Mouse (Mus musculus): ENCODE data around the gene Lrrc28.

The Lrrc28 gene

DNA sequence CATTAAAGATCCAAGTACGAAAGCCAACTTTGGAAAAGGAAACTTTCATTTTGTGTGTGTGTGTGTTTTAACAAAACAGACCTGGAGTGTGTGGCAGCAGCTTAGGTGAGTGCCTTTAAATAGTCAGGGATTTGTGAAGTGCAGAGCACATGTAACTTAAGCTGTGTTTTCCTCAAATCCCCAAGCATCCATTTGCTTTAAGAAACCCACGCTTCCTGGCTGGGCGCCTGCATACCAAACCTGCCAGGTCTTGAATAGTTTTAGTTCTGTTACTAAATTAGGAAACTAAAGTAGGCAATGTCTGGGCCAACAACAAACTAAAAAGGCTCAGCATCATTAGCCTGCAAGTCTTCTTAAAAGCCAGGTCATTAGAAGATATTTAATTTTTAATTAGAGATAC, 47.0 kb downstream of the Lrrc28 start:
- no peak for ATAC-seq (ENCODE audit: insufficient number of reproducible peaks, low FRiP score, low TSS enrichment)

GRCm38 (mm10) chr7:67596961-67597360, 48.1 kb downstream of the Lrrc28 start:
- no peak for ATAC-seq (ENCODE audit: insufficient number of reproducible peaks, low FRiP score, low TSS enrichment)

- no peak for ATAC-seq (ENCODE audit: insufficient number of reproducible peaks, low FRiP score, low TSS enrichment)
Observed at GRCm38 (mm10) chr7:67596322-67596721, 48.7 kb downstream of the Lrrc28 start.

DNA sequence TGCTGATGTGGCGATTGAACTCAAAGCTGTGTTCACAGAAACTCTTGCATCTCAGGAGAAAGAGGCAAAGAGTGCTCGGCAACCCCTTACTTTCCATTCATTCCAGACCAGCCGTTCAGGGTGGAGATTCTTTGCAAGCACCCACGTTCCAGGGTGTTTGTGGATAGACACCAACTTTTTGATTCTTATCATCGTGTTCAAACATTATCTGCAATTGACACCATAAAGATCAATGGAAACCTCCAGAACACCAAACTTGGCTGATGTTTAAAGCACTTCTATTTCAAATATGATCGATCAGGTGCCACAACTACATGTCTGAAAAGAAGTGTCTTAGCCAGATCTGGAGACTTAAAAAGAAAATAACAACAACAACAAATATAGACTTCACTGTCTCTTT, 51.2 kb downstream of the Lrrc28 start:
- ATAC-seq (ENCODE audit: insufficient number of reproducible peaks, low FRiP score, low TSS enrichment) = no peak

DNA sequence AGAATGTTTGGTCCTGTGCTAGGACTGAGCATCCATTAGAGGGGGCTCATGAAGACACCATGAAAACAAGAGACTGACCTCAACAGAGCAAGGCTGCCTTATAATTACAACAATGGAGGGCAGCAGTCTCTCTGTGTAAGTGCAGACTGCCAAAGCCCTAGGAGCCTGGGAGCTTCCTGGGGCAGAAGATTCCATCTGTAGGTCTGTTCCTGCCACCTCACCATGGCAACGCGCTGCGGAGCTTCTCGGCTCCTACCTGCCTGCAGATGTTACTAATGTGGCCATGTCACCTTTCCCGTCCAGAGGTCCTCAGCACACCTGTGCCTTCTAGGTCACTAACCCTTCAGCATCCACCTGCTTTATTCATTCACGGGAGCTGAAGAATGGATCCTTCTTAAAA, 52.4 kb downstream of the Lrrc28 start:
- ATAC-seq (ENCODE audit: insufficient number of reproducible peaks, low FRiP score, low TSS enrichment) = peak; percentile 66; the same call in 1 of the 2 replicates

DNA sequence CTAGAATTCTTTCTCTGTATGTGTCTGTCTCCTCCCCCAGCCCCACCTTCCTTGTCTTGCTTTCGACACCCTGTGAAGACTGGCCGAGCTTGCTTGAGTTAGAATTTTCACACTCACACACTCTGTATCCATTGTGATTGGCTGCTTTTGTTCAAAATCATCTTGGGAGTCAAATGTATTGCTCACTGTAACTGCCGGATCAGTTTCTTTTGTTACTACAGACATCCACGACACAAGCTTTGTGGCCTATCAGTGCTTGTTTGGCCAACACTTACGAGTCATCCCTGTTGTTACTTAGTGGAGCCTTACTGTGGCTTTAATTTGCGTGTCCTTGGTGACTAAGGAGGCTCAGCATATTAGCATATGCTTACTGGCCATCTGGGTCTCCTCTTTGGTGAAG, 56.3 kb downstream of the Lrrc28 start:
- no peak for ATAC-seq (ENCODE audit: insufficient number of reproducible peaks, low FRiP score, low TSS enrichment)

DNA sequence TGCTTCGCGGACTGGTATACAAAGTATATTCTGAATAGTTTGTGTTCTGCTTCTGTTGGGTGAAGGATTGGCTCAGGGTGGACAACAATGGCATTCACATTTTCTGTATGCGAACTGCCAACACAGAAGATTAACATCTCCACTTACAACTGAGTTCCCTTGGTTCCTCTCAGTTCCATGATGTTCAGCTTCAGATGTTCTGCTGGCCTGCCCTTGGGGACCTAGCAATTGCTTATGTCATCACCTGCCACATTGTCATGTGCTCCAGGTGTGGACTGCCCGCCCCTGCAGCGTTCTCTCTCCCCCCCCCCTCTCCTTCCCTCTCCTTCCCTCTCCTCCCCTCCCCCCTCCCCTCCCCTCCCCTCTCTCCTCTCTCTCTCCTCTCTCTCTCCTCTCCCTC, 58.6 kb downstream of the Lrrc28 start:
- ATAC-seq (ENCODE audit: insufficient number of reproducible peaks, low FRiP score, low TSS enrichment) = no peak

GRCm38 (mm10) chr7:67583852-67584251, 61.2 kb downstream of the Lrrc28 start:
- no peak for ATAC-seq (ENCODE audit: insufficient number of reproducible peaks, low FRiP score, low TSS enrichment)

- ATAC-seq (ENCODE audit: insufficient number of reproducible peaks, low FRiP score, low TSS enrichment) = no peak
Observed at GRCm38 (mm10) chr7:67578783-67579482, 66.1 kb downstream of the Lrrc28 start.

- ATAC-seq (ENCODE audit: insufficient number of reproducible peaks, low FRiP score, low TSS enrichment) = no peak
Observed at GRCm38 (mm10) chr7:67578044-67578443, 67.0 kb downstream of the Lrrc28 start.

- no peak for ATAC-seq (ENCODE audit: insufficient number of reproducible peaks, low FRiP score, low TSS enrichment)
Observed at GRCm38 (mm10) chr7:67566510-67567237, 78.4 kb downstream of the Lrrc28 start.

- no peak for ATAC-seq (ENCODE audit: insufficient number of reproducible peaks, low FRiP score, low TSS enrichment)
Observed at GRCm38 (mm10) chr7:67565132-67565531, 79.9 kb downstream of the Lrrc28 start.

DNA sequence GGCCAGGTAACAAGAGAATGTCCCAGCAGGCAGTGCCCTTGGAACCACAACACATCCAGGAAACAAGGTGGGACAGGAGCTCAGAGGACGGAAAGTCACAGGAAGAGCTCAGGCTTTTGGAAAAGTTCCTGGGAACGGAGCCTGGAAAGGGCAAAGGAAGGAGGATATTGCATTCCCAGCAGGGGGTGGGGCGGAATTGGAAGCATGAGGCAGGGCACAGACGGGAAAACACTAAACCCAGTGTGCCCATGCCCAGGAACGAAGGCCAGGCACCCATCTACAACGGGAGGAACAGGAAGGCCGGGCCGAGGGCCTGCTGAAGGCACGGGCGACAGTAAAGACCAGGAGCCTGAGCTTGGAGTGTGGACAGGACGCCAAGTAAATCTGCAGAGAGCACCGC, 82.9 kb downstream of the Lrrc28 start:
- ATAC-seq (ENCODE audit: insufficient number of reproducible peaks, low FRiP score, low TSS enrichment) = peak; percentile 87

DNA sequence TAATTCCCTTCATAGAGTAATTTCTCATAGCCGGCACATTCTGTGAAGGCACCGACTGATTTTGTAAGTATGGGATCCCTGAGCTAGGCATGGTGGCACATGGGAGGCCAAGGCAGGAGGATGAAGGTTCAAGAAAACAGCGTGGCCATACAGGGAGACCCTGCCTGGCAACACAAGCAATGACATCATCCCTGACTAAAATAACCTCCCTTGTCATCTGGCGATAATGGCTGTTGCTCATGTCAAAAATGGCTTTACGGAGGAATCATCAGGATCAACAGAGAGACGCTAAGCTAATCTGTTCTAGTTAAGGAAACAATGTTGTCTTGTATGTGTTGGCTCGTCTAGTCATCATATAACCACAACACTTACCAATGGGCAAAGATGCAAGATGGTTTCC, 85.6 kb downstream of the Lrrc28 start:
- no peak for ATAC-seq (ENCODE audit: insufficient number of reproducible peaks, low FRiP score, low TSS enrichment)

DNA sequence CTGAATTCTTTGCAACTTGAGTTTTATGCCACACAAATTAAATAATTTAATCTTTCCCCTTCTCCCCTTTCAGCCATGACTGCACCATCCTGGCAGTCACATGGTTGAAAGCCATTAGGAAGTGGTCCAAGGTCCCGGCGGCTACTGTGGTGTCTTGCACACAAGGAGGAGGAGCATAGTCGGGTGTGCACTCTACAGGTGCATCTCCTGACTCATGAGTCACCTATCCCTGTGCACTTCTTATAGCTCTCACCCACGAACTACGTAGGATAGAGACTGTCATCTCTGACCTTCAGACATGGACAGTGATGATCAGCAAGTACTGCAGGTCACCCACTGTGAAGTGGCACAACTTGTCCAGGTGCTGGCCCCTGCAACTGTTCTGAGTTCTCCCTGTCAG, 86.8 kb downstream of the Lrrc28 start:
- ATAC-seq (ENCODE audit: insufficient number of reproducible peaks, low FRiP score, low TSS enrichment) = no peak

DNA sequence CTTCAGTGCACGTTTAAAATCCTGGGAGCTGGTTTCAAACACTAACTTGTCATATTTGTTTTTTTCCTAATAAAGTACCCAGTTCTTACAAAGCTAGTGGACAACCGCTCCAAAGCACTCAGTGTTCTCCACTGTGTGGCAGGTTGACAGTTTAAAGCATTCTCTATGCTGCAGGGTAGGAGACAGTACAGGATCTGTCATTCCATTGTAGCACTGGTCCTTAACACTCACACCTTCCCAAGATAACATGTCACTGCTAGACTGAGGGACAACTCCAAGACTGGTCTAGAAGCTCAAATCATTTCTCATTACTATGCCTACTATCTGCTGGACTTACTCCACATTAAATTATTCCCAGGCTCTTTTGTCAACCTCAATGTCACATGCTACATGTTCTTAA, 90.2 kb downstream of the Lrrc28 start:
- ATAC-seq (ENCODE audit: insufficient number of reproducible peaks, low FRiP score, low TSS enrichment) = no peak

- ATAC-seq (ENCODE audit: insufficient number of reproducible peaks, low FRiP score, low TSS enrichment) = no peak
Observed at GRCm38 (mm10) chr7:67551242-67551641, 93.8 kb downstream of the Lrrc28 start.

DNA sequence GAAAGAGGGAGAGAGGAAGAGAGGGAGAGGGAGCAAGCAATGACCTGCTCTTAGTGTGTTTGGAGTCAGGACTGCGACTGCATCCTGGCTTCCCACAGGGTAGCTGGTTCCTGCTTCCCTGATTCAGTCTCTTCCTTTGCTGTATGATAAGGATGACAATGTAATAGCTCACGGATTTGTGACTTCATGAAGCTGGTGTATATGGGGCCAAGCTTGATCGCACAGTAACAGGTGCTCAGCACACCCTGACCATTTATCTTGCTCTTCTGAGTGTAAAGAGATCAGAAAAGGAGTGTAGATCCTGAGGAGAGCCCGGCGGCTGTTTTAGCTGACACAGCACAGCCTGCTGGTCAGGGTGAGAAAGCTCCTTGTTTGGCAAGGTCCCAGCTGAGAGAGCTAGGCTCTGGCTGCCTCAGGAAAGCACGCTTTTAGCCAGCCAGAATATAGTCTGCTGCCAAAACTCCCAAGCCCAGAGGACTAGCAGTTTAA, 96.0 kb downstream of the Lrrc28 start:
- ATAC-seq (ENCODE audit: insufficient number of reproducible peaks, low FRiP score, low TSS enrichment) = peak; percentile 93

DNA sequence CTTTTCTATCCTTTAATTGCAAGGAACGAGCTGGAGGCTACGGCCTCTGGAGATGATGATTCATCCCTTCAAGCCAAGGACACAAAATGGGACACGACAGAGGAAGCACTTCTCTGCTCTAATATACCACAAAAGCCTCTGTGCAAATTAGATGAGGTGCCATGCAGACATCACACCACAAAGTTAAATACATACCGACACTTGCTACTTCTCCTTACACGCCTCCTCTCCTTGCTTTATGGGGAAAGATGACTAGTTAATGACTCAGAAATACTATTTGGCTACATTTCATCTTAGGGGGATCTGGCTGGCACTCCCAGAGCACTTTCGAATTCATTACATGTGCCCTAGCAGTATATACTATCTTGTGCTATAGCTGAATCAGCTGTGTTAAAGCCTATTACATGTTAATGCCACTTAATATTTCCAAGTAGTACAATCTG, 96.4 kb downstream of the Lrrc28 start:
- ATAC-seq (ENCODE audit: insufficient number of reproducible peaks, low FRiP score, low TSS enrichment) = no peak

DNA sequence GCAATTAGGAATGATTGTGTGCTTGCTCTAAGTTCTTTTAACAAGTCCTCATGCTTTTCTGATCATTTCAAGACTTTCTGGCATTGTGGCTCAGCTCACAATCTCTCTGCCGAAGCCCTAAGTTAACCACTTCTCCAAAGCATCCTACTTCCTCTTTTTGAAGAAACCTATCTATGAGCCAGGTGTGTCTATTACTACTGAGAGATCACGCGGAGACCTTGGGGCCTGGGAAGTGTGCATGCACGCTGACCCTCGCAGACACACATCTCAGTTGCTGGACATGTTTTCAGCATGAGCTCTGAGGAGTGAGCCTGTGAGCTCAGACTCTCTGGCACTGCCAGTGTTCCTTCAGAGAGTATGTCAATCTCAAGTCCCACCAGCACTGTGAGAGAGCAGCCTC, 98.8 kb downstream of the Lrrc28 start:
- ATAC-seq (ENCODE audit: insufficient number of reproducible peaks, low FRiP score, low TSS enrichment) = no peak

DNA sequence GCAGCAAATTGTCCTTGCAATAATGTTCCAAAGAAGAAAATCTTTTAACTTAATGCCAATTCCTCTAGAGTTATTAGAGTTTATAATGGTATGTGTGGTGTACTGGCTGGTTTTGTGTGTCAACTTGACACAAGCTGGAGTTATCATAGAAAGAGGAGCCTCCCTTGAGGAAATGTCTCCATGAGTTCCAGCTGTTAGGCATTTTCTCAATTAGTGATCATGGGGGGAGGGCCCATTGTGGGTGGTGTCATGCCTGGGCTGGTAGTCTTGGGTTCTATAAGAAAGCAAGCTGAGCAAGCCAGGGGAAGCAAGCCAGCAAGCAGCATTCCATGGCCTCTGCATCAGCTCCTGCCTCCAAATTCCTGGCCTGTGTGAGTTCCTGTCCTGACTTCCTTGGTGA, 100.5 kb downstream of the Lrrc28 start:
- ATAC-seq (ENCODE audit: insufficient number of reproducible peaks, low FRiP score, low TSS enrichment) = no peak

- no peak for ATAC-seq (ENCODE audit: insufficient number of reproducible peaks, low FRiP score, low TSS enrichment)
Observed at GRCm38 (mm10) chr7:67543641-67544040, 101.4 kb downstream of the Lrrc28 start.
